Mouse (Mus musculus) left cerebral cortex, postnatal 14 days (tissue): ENCODE data around the gene Mybpc3. TPM values are rescaled to one million over a fixed set of nuclear protein-coding genes. Genes with fewer than 3 reads are reported as not detected.

ENCODE experiments used
- DNase-seq, 2 experiments: peaks; one replicate each; pipeline ENCODE4 v3.0.0; 2021 to 2022; ENCODE audit warnings: low spot score in 2 of 2, mixed read lengths in 1 of 2
- intact Hi-C: fragments of 180-260 bp; cut with DNase I; formaldehyde crosslinking; loops from one replicate; pipeline ENCODE4 v1.15.1; 2025
- total RNA-seq, 2 experiments: library from RNA; stranded (reverse); gene quantifications; 2 replicates each; pipeline ENCODE4 v1.2.3; 2021

Gene Mybpc3
- total RNA-seq, 2 experiments from 2014 or later, result 0.91 to 1.8 TPM

DNA sequence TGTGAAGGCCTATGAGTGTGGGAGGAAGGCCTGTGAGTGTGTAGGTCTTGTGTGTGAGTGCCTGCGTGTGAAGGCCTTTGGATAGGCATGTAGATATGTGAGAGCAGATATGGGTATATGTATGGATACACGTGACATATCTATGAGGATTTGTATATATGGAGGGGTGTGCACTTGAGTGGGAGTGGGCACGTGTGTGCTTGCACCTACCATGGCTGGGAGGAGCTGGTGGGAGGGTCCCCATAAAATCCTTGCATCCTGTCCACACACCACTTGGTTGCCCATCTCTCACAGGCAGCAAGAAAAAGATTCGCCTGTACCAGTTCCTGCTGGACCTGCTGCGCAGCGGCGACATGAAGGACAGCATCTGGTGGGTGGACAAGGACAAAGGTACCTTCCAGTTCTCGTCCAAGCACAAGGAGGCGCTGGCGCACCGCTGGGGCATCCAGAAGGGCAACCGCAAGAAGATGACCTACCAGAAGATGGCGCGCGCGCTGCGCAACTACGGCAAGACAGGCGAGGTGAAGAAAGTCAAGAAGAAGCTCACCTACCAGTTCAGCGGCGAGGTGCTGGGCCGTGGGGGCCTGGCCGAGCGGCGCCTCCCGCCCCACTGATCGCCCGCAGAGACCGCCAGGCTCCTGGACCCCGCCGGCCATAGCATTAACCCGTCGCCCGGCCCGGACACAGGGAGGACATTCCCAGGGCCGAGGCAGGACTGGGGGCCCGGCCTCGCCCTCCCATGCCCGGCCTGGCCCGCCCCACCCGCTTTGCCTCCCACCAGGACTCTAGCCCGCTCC lies 3.0 kb upstream of the Mybpc3 start:
- DNase-seq, result peak; percentile 91 to 93
- intact Hi-C loops, result loop anchor here (10.0 kb wide), 1 partner anchor 120 kb away; the partner anchor contains the start of gene Ddb2

- intact Hi-C loops, result loop anchor here (10.0 kb wide), 1 partner anchor 119 kb away; the partner anchor contains the start of gene Ddb2
- DNase-seq, result no peak
Observed at GRCm38 (mm10) chr2:91115578-91115970, 2.4 kb upstream of the Mybpc3 start.

- intact Hi-C loops, result loop anchor here (10.0 kb wide), 1 partner anchor 118 kb away; the partner anchor contains the start of gene Ddb2
- no peak for DNase-seq
Observed at GRCm38 (mm10) chr2:91116842-91117241, 1.1 kb upstream of the Mybpc3 start.

- DNase-seq, result no peak
- intact Hi-C loops, result loop anchor here (10.0 kb wide), 1 partner anchor 116 kb away; the partner anchor contains the start of gene Ddb2
Observed at GRCm38 (mm10) chr2:91118647-91119046, 703 bp downstream of the Mybpc3 start.

DNA sequence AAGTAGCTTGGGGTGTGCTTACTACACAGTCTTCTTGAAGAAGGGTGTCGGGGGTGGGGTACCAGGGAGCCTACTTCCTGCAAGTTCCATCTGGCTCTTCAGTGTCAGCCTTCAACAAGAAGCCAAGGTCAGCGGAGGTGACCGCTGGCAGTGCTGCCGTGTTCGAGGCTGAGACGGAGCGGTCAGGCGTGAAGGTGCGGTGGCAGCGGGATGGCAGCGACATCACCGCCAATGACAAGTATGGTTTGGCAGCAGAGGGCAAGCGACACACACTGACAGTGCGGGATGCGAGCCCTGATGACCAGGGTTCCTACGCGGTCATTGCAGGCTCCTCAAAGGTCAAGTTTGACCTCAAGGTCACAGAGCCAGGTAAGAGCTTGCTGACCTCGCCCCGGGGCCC lies 1.1 kb downstream of the Mybpc3 start:
- DNase-seq, result no peak

GRCm38 (mm10) chr2:91119551-91119950 lies 1.6 kb downstream of the Mybpc3 start:
- intact Hi-C loops, result loop anchor here (10.0 kb wide), 1 partner anchor 115 kb away; the partner anchor contains the start of gene Ddb2

More for the DNA sequence above, 1.1 kb downstream of the Mybpc3 start:
- intact Hi-C loops, result loop anchor here (10.0 kb wide), 1 partner anchor 116 kb away; the partner anchor contains the start of gene Ddb2

GRCm38 (mm10) chr2:91120261-91120671 lies 2.3 kb downstream of the Mybpc3 start:
- intact Hi-C loops, result no loop called here
- no peak for DNase-seq

More at GRCm38 (mm10) chr2:91119551-91119950, 1.6 kb downstream of the Mybpc3 start:
- DNase-seq, result no peak

DNA sequence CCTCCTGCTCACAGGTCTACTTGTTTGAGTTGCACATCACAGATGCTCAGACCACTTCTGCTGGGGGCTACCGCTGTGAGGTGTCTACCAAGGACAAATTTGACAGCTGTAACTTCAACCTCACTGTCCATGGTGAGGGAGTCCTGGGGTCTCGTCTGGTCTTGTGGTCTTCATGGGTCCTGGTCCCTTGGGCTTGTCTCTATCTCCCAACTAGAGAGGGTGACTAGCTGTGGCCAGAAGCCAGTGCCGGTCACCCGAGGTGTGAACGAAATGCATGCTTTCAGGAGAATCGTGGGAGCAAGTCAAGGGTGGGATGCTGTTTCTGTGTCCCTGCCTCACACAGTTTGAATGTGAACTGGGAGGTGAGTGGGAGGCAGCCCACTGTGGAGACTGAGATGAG lies 3.1 kb downstream of the Mybpc3 start:
- intact Hi-C loops, result no loop called here
- no peak for DNase-seq

- DNase-seq, result no peak
- intact Hi-C loops, result no loop called here
Observed at GRCm38 (mm10) chr2:91121497-91121896, 3.6 kb downstream of the Mybpc3 start.

GRCm38 (mm10) chr2:91123521-91123920 lies 5.6 kb downstream of the Mybpc3 start:
- intact Hi-C loops, result no loop called here
- no peak for DNase-seq

GRCm38 (mm10) chr2:91125101-91125500 lies 7.2 kb downstream of the Mybpc3 start:
- DNase-seq, result no peak
- intact Hi-C loops, result no loop called here

DNA sequence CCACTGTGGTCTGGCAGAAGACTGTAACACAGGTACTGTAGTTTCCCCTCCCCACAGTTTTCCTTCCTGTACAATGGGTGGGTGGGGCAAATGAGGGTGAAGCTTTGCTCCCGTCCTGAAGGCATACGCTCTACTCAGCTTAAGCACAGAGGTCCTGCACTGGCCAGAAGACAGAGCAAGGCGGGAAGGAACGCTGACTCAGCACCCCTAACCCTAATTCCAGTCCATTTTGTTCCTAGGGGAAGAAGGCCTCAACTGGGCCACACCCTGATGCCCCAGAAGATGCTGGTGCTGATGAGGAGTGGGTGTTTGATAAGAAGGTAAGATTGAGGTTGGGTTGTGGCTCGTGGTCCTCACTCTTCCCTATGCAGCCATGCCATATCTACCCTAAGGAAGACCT lies 10.8 kb downstream of the Mybpc3 start:
- no peak for DNase-seq
- intact Hi-C loops, result no loop called here

GRCm38 (mm10) chr2:91130126-91130525 lies 12.2 kb downstream of the Mybpc3 start:
- intact Hi-C loops, result no loop called here
- no peak for DNase-seq

- intact Hi-C loops, result no loop called here
- no peak for DNase-seq
Observed at GRCm38 (mm10) chr2:91131251-91131650, 13.3 kb downstream of the Mybpc3 start.

GRCm38 (mm10) chr2:91132035-91132434 lies 14.1 kb downstream of the Mybpc3 start:
- DNase-seq, result no peak
- intact Hi-C loops, result no loop called here

- DNase-seq, result no peak
- intact Hi-C loops, result no loop called here
Observed at GRCm38 (mm10) chr2:91136513-91137412, 18.8 kb downstream of the Mybpc3 start.

DNA sequence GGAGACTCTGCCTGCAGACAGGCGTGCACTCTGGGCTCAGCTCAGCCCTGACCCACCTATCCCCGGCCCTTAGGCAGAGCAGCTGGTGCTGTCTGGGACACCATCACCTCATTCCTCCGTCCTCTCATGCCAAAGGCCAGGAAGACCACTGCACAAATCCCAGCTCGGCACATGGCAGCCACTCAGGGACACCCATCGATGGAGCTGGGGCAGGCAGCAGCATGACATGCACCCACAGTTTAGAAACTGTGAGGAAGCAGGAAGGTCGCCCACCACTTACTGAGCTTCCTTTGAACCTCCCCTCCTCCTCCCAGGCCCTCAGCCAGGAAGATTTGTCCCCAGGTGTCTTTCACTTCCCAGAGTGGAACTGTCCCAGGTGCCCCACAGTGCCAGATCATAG lies 19.5 kb downstream of the Mybpc3 start:
- intact Hi-C loops, result no loop called here
- DNase-seq, result no peak

DNA sequence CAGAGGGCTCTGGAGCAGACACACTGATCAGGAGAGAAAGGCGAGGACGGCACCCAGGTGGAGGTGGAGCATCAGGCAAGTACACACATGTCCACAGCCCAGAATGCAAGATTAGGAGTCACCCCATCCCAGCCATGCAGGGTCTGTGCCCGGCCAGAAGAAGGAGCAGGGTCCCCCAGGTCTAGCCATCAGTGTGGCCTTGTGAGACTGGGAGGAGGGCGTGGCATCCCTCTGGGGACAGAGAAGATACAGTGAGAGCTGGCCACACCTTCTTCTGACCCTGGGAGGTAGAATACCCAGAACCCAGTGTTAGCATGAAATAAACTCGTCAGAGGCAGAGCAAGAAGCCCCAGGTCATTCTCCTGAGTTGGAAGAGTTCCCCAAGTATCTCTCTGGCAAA lies 21.4 kb downstream of the Mybpc3 start:
- DNase-seq, result no peak

GRCm38 (mm10) chr2:91139764-91140163 lies 21.8 kb downstream of the Mybpc3 start:
- intact Hi-C loops, result no loop called here
- no peak for DNase-seq

More for the DNA sequence above, 21.4 kb downstream of the Mybpc3 start:
- intact Hi-C loops, result no loop called here

GRCm38 (mm10) chr2:91142920-91143319 lies 25.0 kb downstream of the Mybpc3 start:
- intact Hi-C loops, result no loop called here
- no peak for DNase-seq
